ENCODE assay signal across 15 mouse cellular contexts in the genomic region with DNA sequence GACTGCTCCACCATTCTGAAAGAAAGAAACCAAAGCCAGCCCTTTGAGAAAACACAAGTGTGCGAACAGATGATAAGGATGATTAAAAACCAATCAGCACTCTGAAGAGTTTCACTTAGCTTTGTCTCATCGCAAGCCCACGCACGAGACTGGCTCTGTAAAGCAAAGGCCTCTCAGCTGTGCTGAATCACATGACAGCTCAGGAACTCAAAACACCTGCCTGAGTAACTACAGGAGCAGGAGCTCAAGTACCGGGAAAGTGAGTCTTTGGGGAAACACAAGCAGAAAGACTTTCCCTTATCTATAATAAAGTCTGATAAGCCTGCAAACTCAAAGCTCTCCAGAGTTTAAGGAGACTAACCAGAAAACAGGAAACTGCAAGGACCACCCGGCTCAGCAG. TPM values are rescaled to one million over a fixed set of nuclear protein-coding genes. Genes with fewer than 3 reads are reported as not detected.
DNase-seq lines count a peak whose midpoint lies in the region; ATAC-seq lines count a peak whose summit lies in the region.
"Had no signal": no experiment of that assay in that cellular context is flagged by ENCODE, and none has a peak within 500 bp of the region (broad histone marks: within the 10 kb centered on the region; RNA-seq: fewer than 3 reads in every experiment).

No protein-coding gene starts in this region.

- H3K27ac ChIP-seq in heart, embryonic 16.5 days (ENCODE audit: low read length) = peak overlapping the region; percentile 43
- H3K27ac ChIP-seq: heart, embryonic 10.5 days; hindbrain, embryonic 12.5 days; midbrain, embryonic 15.5 days; neural tube, embryonic 12.5 days had no signal

- no peak overlapping the region for H3K4me3 ChIP-seq in heart, embryonic 16.5 days (ENCODE audit: low read length)
- H3K4me3 ChIP-seq: heart, embryonic 10.5 days; hindbrain, embryonic 12.5 days; midbrain, embryonic 15.5 days; neural tube, embryonic 12.5 days had no signal

- 22% methylated on average over 6 of the region's 6 CpGs for WGBS in heart, embryonic 16.5 days

- 0 out of 2 replicates have a peak, but pooled peaks cover 3% of the 10 kb centered on the region for H3K9me3 ChIP-seq in heart, embryonic 16.5 days (replicated peaks; ENCODE audit: control insufficient read depth, low read length)
- H3K9me3 ChIP-seq: heart, embryonic 10.5 days; hindbrain, embryonic 12.5 days; neural tube, embryonic 12.5 days had no signal

- no peak overlapping the region for H3K4me2 ChIP-seq in heart, embryonic 16.5 days (ENCODE audit: low read depth, low read length)
- H3K4me2 ChIP-seq: hindbrain, embryonic 12.5 days; midbrain, embryonic 15.5 days; neural tube, embryonic 12.5 days had no signal

- ATAC-seq in heart, embryonic 16.5 days (replicated peaks; ENCODE audit: extremely low read depth, insufficient read depth, low FRiP score) = peak; percentile 51; the same call in 1 of the 2 replicates
- ATAC-seq in activated CD4-positive, CD25-positive, alpha-beta regulatory T cell, adult 4 months = peak; percentile 67
- ATAC-seq: midbrain, embryonic 15.5 days had no signal

- H3K4me1 ChIP-seq in heart, embryonic 16.5 days (ENCODE audit: control insufficient read depth, insufficient read depth, low read length) = peaks cover 2% of the 10 kb centered on the region; the same call in 1 of the 2 replicates
- H3K4me1 ChIP-seq: hindbrain, embryonic 12.5 days; midbrain, embryonic 15.5 days; neural tube, embryonic 12.5 days had no signal

- H3K36me3 ChIP-seq in heart, embryonic 16.5 days (ENCODE audit: control insufficient read depth, insufficient read depth) = peaks cover 18% of the 10 kb centered on the region

- H3K9ac ChIP-seq in heart, embryonic 16.5 days (ENCODE audit: low read length) = no peak overlapping the region
- H3K9ac ChIP-seq: hindbrain, embryonic 12.5 days; midbrain, embryonic 15.5 days; neural tube, embryonic 12.5 days had no signal

- intact Hi-C loops in heart, postnatal 36 days (cut with DNase I) = no loop called here

- no peak for DNase-seq in heart, postnatal 36 days
- DNase-seq in lung, postnatal 36 days = peak; percentile 64
- peak; percentile 50 to 57 for DNase-seq in thymus, postnatal 10 days (ENCODE audit: low spot score in 2 of 2)
- DNase-seq in cerebellum, postnatal 4 days (ENCODE audit: low spot score in 2 of 2) = no peak
- no peak for DNase-seq in adrenal gland, adult 2 months
- no peak for DNase-seq in embryo, embryonic 10.5 days (ENCODE audit: low spot score)
- DNase-seq: cerebellum, adult 9-10 months; gastrocnemius, postnatal 14 days; kidney, adult 8-10 months had no signal

- no peaks in the 10 kb centered on the region for H3K27me3 ChIP-seq in heart, embryonic 16.5 days (ENCODE audit: control insufficient read depth, insufficient read depth, low read length)
- H3K27me3 ChIP-seq: hindbrain, embryonic 12.5 days; midbrain, embryonic 15.5 days; neural tube, embryonic 12.5 days had no signal

RNA-seq across cellular contexts. Expression of gene Ift80, which starts 37.0 kb away (rescaled TPM):
- 9.5 and 13.4 TPM in 2 replicates for polyA plus RNA-seq in heart, embryonic 16.5 days (2015; fragmentation: Nextera tagmentation; extraction: Ambion mirVana)
- total RNA-seq in heart, postnatal 36 days (2021) = 1 to 10 TPM; 4.8 to 6.0 TPM
- polyA plus RNA-seq in activated CD4-positive, CD25-positive, alpha-beta regulatory T cell, adult 4 months (2017; shearing (Covaris generic)) = 100 to 1,000 TPM in 1 of 2 experiments, 10 to 100 TPM in 1; 76.4 to 105 TPM
- total RNA-seq in adrenal gland, adult 2 months (2021) = 10 to 100 TPM; 21.1 to 31.4 TPM
- 0.64 and 0.88 TPM in 2 replicates for polyA plus RNA-seq in adrenal gland, adult 2 months (2012; rRNA removed)

RNA-seq across cellular contexts. Expression of gene Smc4, which starts 37.1 kb away (rescaled TPM):
- 154 and 180 TPM in 2 replicates for polyA plus RNA-seq in heart, embryonic 16.5 days (2015; fragmentation: Nextera tagmentation; extraction: Ambion mirVana)
- 10 to 100 TPM; 14.4 to 18.8 TPM for total RNA-seq in heart, postnatal 36 days (2021)
- polyA plus RNA-seq in activated CD4-positive, CD25-positive, alpha-beta regulatory T cell, adult 4 months (2017; shearing (Covaris generic)) = 100 to 1,000 TPM; 394 to 401 TPM
- 10 to 100 TPM; 26.1 to 26.9 TPM for total RNA-seq in adrenal gland, adult 2 months (2021)
- polyA plus RNA-seq in adrenal gland, adult 2 months (2012; rRNA removed) = 5.7 and 6.2 TPM in 2 replicates

Comparison
In these comparisons a context has a peak if more than half of its experiments do, and no peak if none do; other contexts are left out.
1. DNase-seq: peak in lung, postnatal 36 days (single experiment) and thymus, postnatal 10 days (2 of 2); none in heart, postnatal 36 days (0 of 2), cerebellum, postnatal 4 days (0 of 2), adrenal gland, adult 2 months (single experiment) and embryo, embryonic 10.5 days (single experiment).
2. RNA of gene Smc4, which starts 37.1 kb away (polyA plus RNA-seq): 394 to 401 TPM in activated CD4-positive, CD25-positive, alpha-beta regulatory T cell, adult 4 months and 154 to 180 TPM in heart, embryonic 16.5 days; 5.7 to 6.2 TPM in adrenal gland, adult 2 months; every median in the first group is over 10 times any median in the second.